Mouse (Mus musculus): Measurements from ENCODE around the gene Commd2. TPM values are rescaled to one million over a fixed set of nuclear protein-coding genes. Genes with fewer than 3 reads are reported as not detected.
A peak's percentile ranks its signal among the peaks of the same experiment; 100 is the strongest.

Gene Commd2
- 23.4 and 28.4 TPM in 2 replicates for polyA plus RNA-seq (2015; fragmentation: Nextera tagmentation; extraction: Ambion mirVana)

- Histone ChIP-seq H3K4me3 (replicated peaks) (peak within 1 kb of the TSS; percentile 85), H3K36me3 (replicated peaks) (peaks cover 8% of the 10 kb centered on the region), H3K27me3 (no peaks in the 10 kb centered on the region), H3K9me3 (replicated peaks) (no peaks in the 10 kb centered on the region), H3K27ac (replicated peaks) (0 out of 2 replicates have a peak within 1 kb of the TSS, but pooled peaks have one; percentile 38), H3K9ac (peak within 1 kb of the TSS; percentile 76), H3K4me2 (peak within 1 kb of the TSS; percentile 71), H3K4me1 (replicated peaks) (peaks cover 5% of the 10 kb centered on the region; the same call in 1 of the 2 replicates)
- under 1% methylated on average over 42 of the region's 42 CpGs for WGBS (ENCODE audit: insufficient replicate concordance)
- ATAC-seq (ENCODE audit: insufficient read depth) = peak; percentile 93
Measured at GRCm38 (mm10) chr3:57651231-57651864, at the start of gene Commd2. Gene Commd2 (minus strand): TSS chr3:57651715.

- Histone ChIP-seq H3K4me1 (replicated peaks) (no peaks in the 10 kb centered on the region), H3K4me3 (replicated peaks) (no peak overlapping the region), H3K4me2 (no peak overlapping the region), H3K27ac (replicated peaks) (peak overlapping the region; percentile 78), H3K9me3 (replicated peaks) (no peaks in the 10 kb centered on the region), H3K9ac (no peak overlapping the region), H3K36me3 (replicated peaks) (no peaks in the 10 kb centered on the region), H3K27me3 (no peaks in the 10 kb centered on the region)
- 64% methylated on average over 9 of the region's 9 CpGs for WGBS (ENCODE audit: insufficient replicate concordance)
- peak; percentile 78 for ATAC-seq (ENCODE audit: insufficient read depth)
Measured at GRCm38 (mm10) chr3:57696779-57697178, 45.3 kb upstream of the Commd2 start.

GRCm38 (mm10) chr3:57696249-57696648 lies 44.7 kb upstream of the Commd2 start:
- Histone ChIP-seq H3K27me3 (no peaks in the 10 kb centered on the region), H3K9me3 (replicated peaks) (no peaks in the 10 kb centered on the region), H3K36me3 (replicated peaks) (no peaks in the 10 kb centered on the region), H3K27ac (replicated peaks) (peak overlapping the region; percentile 78), H3K4me3 (replicated peaks) (no peak overlapping the region), H3K4me1 (replicated peaks) (no peaks in the 10 kb centered on the region), H3K9ac (no peak overlapping the region), H3K4me2 (no peak overlapping the region)
- WGBS (ENCODE audit: insufficient replicate concordance) = 52% methylated on average over 4 of the region's 4 CpGs
- ATAC-seq (ENCODE audit: insufficient read depth) = 0 out of 2 replicates have a peak, but pooled peaks have one; percentile 18

- no peaks in the 10 kb centered on the region for H3K27me3 ChIP-seq
- WGBS (ENCODE audit: insufficient replicate concordance) = 32% methylated on average over 2 of the region's 2 CpGs
- H3K4me2 ChIP-seq = no peak within 1 kb of the TSS
Measured at GRCm38 (mm10) chr3:57692719-57693118, 41.2 kb upstream of the Commd2 start, which contains the start of gene Ankub1. Gene Ankub1 (minus strand): TSS chr3:57692799.

DNA sequence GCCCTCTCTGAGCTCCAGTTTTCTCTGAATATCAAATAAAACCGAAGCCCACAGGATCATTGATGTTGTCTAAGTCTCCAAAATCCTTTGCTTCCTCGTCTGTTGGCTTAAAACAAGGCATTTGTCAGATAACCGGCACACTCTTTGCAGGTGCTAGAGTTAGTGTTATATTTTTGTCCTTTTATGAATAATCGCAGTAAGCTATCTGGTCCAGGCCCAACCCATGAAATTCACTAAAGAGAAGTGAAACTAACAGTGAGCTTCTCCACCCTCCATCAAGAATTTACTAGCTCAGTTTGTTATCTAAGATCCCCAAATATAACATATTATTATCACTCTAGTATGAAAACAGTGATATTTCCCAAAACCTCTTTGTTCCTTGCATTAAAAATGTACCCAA lies 40.3 kb upstream of the Commd2 start:
- H3K9ac ChIP-seq = no peak overlapping the region
- H3K4me2 ChIP-seq = no peak overlapping the region
- no peak overlapping the region for H3K27ac ChIP-seq (replicated peaks)
- 60% methylated on average over 4 of the region's 4 CpGs for WGBS (ENCODE audit: insufficient replicate concordance)
- no peaks in the 10 kb centered on the region for H3K36me3 ChIP-seq (replicated peaks)
- no peak overlapping the region for H3K4me3 ChIP-seq (replicated peaks)
- no peak for ATAC-seq (ENCODE audit: insufficient read depth)
- no peaks in the 10 kb centered on the region for H3K9me3 ChIP-seq (replicated peaks)
- no peaks in the 10 kb centered on the region for H3K27me3 ChIP-seq
- H3K4me1 ChIP-seq (replicated peaks) = no peaks in the 10 kb centered on the region

More at GRCm38 (mm10) chr3:57692719-57693118, 41.2 kb upstream of the Commd2 start, which contains the start of gene Ankub1:
- Histone ChIP-seq H3K36me3 (replicated peaks) (no peaks in the 10 kb centered on the region), H3K9ac (no peak within 1 kb of the TSS), H3K4me1 (replicated peaks) (no peaks in the 10 kb centered on the region), H3K4me3 (replicated peaks) (no peak within 1 kb of the TSS), H3K9me3 (replicated peaks) (no peaks in the 10 kb centered on the region), H3K27ac (replicated peaks) (no peak within 1 kb of the TSS)
- ATAC-seq (ENCODE audit: insufficient read depth) = no peak

DNA sequence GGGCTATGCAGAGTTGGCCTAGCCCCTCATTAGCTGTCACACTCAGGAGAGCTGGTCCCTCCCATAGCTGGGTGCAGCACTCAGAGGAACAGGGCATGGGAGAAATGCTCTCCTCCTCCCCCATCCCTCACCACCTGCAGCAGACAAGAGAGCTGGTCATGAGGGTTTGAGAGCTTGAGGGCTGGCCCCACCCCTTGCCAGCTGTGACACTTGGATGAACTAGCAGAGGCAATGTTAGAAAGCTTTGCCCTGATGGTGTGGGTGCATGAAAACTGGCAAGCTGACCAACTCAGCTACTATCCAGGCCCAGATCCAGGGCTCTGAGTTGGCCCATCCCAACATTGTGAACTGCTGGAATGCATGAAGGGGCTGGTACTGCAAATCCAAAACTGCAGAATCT lies 26.3 kb upstream of the Commd2 start:
- H3K36me3 ChIP-seq (replicated peaks) = no peaks in the 10 kb centered on the region
- no peak for ATAC-seq (ENCODE audit: insufficient read depth)
- no peaks in the 10 kb centered on the region for H3K9me3 ChIP-seq (replicated peaks)
- H3K27me3 ChIP-seq = no peaks in the 10 kb centered on the region
- no peak overlapping the region for H3K4me3 ChIP-seq (replicated peaks)
- no peak overlapping the region for H3K9ac ChIP-seq
- H3K4me1 ChIP-seq (replicated peaks) = no peaks in the 10 kb centered on the region
- H3K4me2 ChIP-seq = no peak overlapping the region
- H3K27ac ChIP-seq (replicated peaks) = no peak overlapping the region

DNA sequence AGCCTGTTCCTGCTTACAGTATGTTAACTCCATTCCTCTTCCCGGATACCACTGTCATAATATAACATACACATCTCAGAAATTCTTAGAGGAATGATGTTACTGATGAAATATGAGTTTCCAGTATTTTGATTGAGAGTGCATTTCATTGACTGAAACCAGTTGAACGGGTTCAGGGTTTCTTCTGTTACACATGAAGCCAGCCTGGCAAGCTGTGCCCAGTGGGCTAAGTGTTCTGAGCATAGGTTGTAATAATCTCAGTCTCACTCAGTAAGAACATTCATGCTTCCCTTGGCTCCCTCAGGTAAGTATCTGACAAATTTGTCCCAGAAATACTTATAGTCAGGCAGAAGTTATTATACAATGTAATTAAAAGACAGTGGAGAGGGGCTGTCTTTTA lies 22.6 kb upstream of the Commd2 start:
- 54% methylated on average over 2 of the region's 2 CpGs for WGBS (ENCODE audit: insufficient replicate concordance)
- no peak overlapping the region for H3K4me2 ChIP-seq
- no peak overlapping the region for H3K4me3 ChIP-seq (replicated peaks)
- ATAC-seq (ENCODE audit: insufficient read depth) = no peak
- H3K9ac ChIP-seq = no peak overlapping the region
- no peak overlapping the region for H3K27ac ChIP-seq (replicated peaks)
- no peaks in the 10 kb centered on the region for H3K9me3 ChIP-seq (replicated peaks)
- no peaks in the 10 kb centered on the region for H3K27me3 ChIP-seq
- H3K4me1 ChIP-seq (replicated peaks) = no peaks in the 10 kb centered on the region
- no peaks in the 10 kb centered on the region for H3K36me3 ChIP-seq (replicated peaks)

DNA sequence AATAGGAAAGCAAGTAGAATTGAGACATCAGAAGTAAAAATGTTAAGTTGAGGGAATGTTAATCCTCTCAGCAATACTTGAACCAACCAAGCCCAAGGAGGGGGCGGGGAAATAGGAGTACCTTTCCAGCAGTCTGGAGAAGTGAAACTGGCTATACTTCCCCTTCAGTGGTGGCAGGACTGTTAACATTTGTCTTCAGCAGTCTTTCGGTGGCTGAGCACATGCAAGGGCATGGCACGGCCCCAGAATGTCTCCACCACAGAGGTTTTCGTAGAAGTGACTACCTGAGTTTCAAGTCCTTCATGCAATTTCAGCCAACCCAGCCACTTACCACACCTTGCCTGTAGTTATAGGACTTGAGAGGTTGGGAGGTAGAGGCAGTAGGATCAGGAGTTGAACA lies 22.1 kb upstream of the Commd2 start:
- no peak for ATAC-seq (ENCODE audit: insufficient read depth)
- no peaks in the 10 kb centered on the region for H3K4me1 ChIP-seq (replicated peaks)
- no peak overlapping the region for H3K4me2 ChIP-seq
- H3K9ac ChIP-seq = no peak overlapping the region
- H3K36me3 ChIP-seq (replicated peaks) = no peaks in the 10 kb centered on the region
- H3K27me3 ChIP-seq = no peaks in the 10 kb centered on the region
- no peaks in the 10 kb centered on the region for H3K9me3 ChIP-seq (replicated peaks)
- 34% methylated on average over 4 of the region's 4 CpGs for WGBS (ENCODE audit: insufficient replicate concordance)
- H3K27ac ChIP-seq (replicated peaks) = no peak overlapping the region
- no peak overlapping the region for H3K4me3 ChIP-seq (replicated peaks)

GRCm38 (mm10) chr3:57667054-57667723 lies 15.7 kb upstream of the Commd2 start:
- no peak overlapping the region for H3K4me3 ChIP-seq (replicated peaks)
- H3K36me3 ChIP-seq (replicated peaks) = no peaks in the 10 kb centered on the region
- no peaks in the 10 kb centered on the region for H3K4me1 ChIP-seq (replicated peaks)
- ATAC-seq (ENCODE audit: insufficient read depth) = no peak
- no peak overlapping the region for H3K9ac ChIP-seq
- H3K27me3 ChIP-seq = no peaks in the 10 kb centered on the region
- 27% methylated on average over 14 of the region's 14 CpGs for WGBS (ENCODE audit: insufficient replicate concordance)
- H3K9me3 ChIP-seq (replicated peaks) = no peaks in the 10 kb centered on the region
- H3K27ac ChIP-seq (replicated peaks) = no peak overlapping the region
- H3K4me2 ChIP-seq = peak overlapping the region; percentile 29; the same call in 1 of the 2 replicates

- Histone ChIP-seq H3K36me3 (replicated peaks) (no peaks in the 10 kb centered on the region), H3K9me3 (replicated peaks) (no peaks in the 10 kb centered on the region), H3K9ac (no peak overlapping the region), H3K27me3 (no peaks in the 10 kb centered on the region), H3K27ac (replicated peaks) (no peak overlapping the region), H3K4me3 (replicated peaks) (no peak overlapping the region), H3K4me2 (no peak overlapping the region), H3K4me1 (replicated peaks) (no peaks in the 10 kb centered on the region)
- 72% methylated on average over 5 of the region's 5 CpGs for WGBS (ENCODE audit: insufficient replicate concordance)
- no peak for ATAC-seq (ENCODE audit: insufficient read depth)
Measured at GRCm38 (mm10) chr3:57665880-57666279, 14.4 kb upstream of the Commd2 start.

GRCm38 (mm10) chr3:57664682-57665081 lies 13.2 kb upstream of the Commd2 start:
- no peaks in the 10 kb centered on the region for H3K4me1 ChIP-seq (replicated peaks)
- H3K9me3 ChIP-seq (replicated peaks) = no peaks in the 10 kb centered on the region
- no peak overlapping the region for H3K4me3 ChIP-seq (replicated peaks)
- no peaks in the 10 kb centered on the region for H3K27me3 ChIP-seq
- WGBS (ENCODE audit: insufficient replicate concordance) = 51% methylated on average over 10 of the region's 10 CpGs
- no peak overlapping the region for H3K27ac ChIP-seq (replicated peaks)
- H3K9ac ChIP-seq = no peak overlapping the region
- no peak for ATAC-seq (ENCODE audit: insufficient read depth)
- no peak overlapping the region for H3K4me2 ChIP-seq
- no peaks in the 10 kb centered on the region for H3K36me3 ChIP-seq (replicated peaks)
